Mouse (Mus musculus) embryonic facial prominence, embryonic 12.5 days (tissue): ENCODE measurements around the gene Zfhx3. TPM values are rescaled to one million over a fixed set of nuclear protein-coding genes. Genes with fewer than 3 reads are reported as not detected.

Source experiments
- ATAC-seq: fragments of 200-750 bp; cut with Nextera tagmentation; 2 replicates; pipeline ENCODE4 v1.8.0; 2017; ENCODE audit not compliant: insufficient number of reproducible peaks, insufficient read depth, low FRiP score, low TSS enrichment
- H3K27ac ChIP-seq: fragments of 300-500 bp; sonication (generic); 2 replicates; pipeline ENCODE4 v1.5.1; 2016; ENCODE audit warnings: mild to moderate bottlenecking
- H3K27me3 ChIP-seq: fragments of 300-500 bp; sonication (generic); 2 replicates; pipeline ENCODE4 v1.6.1; 2016; ENCODE audit warnings: mild to moderate bottlenecking, moderate library complexity
- H3K36me3 ChIP-seq: fragments of 300-500 bp; sonication (generic); 2 replicates; pipeline ENCODE4 v1.6.1; 2016; ENCODE audit warnings: mild to moderate bottlenecking
- H3K4me1 ChIP-seq: fragments of 300-500 bp; sonication (generic); 2 replicates; pipeline ENCODE4 v1.6.1; 2016
- H3K4me2 ChIP-seq: fragments of 300-500 bp; sonication (generic); replicated peaks from 2 replicates; pipeline ENCODE4 v1.6.1; 2016; ENCODE audit warnings: mild to moderate bottlenecking, moderate library complexity
- H3K4me3 ChIP-seq: fragments of 300-500 bp; sonication (generic); 2 replicates; pipeline ENCODE4 v1.5.1; 2016; ENCODE audit warnings: mild to moderate bottlenecking
- H3K9ac ChIP-seq: fragments of 300-500 bp; sonication (generic); 2 replicates; pipeline ENCODE4 v1.6.1; 2016; ENCODE audit warnings: mild to moderate bottlenecking, moderate library complexity
- H3K9me3 ChIP-seq: fragments of 300-500 bp; sonication (generic); 2 replicates; pipeline ENCODE4 v1.6.1; 2016; ENCODE audit warnings: mild to moderate bottlenecking, moderate library complexity
- WGBS: fragments of 180-500 bp; shearing (Covaris S2); methylation state at CpG from one replicate; pipeline ENCODE4 v1.1.7; 2016; 5-methylcytosine and 5-hydroxymethylcytosine counted together
- polyA plus RNA-seq: library from polyadenylated mRNA; unstranded; fragments of >200 nt; fragmentation: Nextera tagmentation; extraction: Ambion mirVana; gene quantifications from 2 replicates; pipeline ENCODE4 v1.2.1, GENCODE M21; 2016

The Zfhx3 gene
- polyA plus RNA-seq, 1 experiment from 2014 or later, result 43.1 TPM

- H3K27ac ChIP-seq, result no peak overlapping the region
- H3K4me2 ChIP-seq, result no peak overlapping the region
- H3K27me3 ChIP-seq, result no peaks in the 10 kb centered on the region
- WGBS, result 52% methylated on average over 7 of the region's 7 CpGs
- ATAC-seq, result no peak
- no peaks in the 10 kb centered on the region for H3K4me1 ChIP-seq
- 0 out of 2 replicates have a peak, but pooled peaks cover 5% of the 10 kb centered on the region for H3K36me3 ChIP-seq
- H3K9me3 ChIP-seq, result no peaks in the 10 kb centered on the region
- H3K4me3 ChIP-seq, result no peak overlapping the region
- no peak overlapping the region for H3K9ac ChIP-seq
These were observed 1020.1 kb downstream of the Zfhx3 start for GRCm38 (mm10) chr8:108962516-108962915.

GRCm38 (mm10) chr8:108963181-108963580, 1020.7 kb downstream of the Zfhx3 start:
- no peak for ATAC-seq
- 72% methylated on average over 2 of the region's 2 CpGs for WGBS
- H3K27me3 ChIP-seq, result no peaks in the 10 kb centered on the region
- H3K4me1 ChIP-seq, result no peaks in the 10 kb centered on the region
- H3K36me3 ChIP-seq, result 0 out of 2 replicates have a peak, but pooled peaks cover 5% of the 10 kb centered on the region
- H3K27ac ChIP-seq, result no peak overlapping the region
- no peak overlapping the region for H3K4me3 ChIP-seq
- H3K9ac ChIP-seq, result no peak overlapping the region
- no peaks in the 10 kb centered on the region for H3K9me3 ChIP-seq
- no peak overlapping the region for H3K4me2 ChIP-seq

GRCm38 (mm10) chr8:108966041-108966440, 1023.6 kb downstream of the Zfhx3 start:
- no peaks in the 10 kb centered on the region for H3K4me1 ChIP-seq
- no peaks in the 10 kb centered on the region for H3K36me3 ChIP-seq
- no peaks in the 10 kb centered on the region for H3K9me3 ChIP-seq
- ATAC-seq, result no peak
- H3K4me2 ChIP-seq, result no peak overlapping the region
- H3K27me3 ChIP-seq, result no peaks in the 10 kb centered on the region
- H3K27ac ChIP-seq, result no peak overlapping the region
- WGBS, result 82% methylated on average over 12 of the region's 12 CpGs
- no peak overlapping the region for H3K9ac ChIP-seq
- no peak overlapping the region for H3K4me3 ChIP-seq

- H3K9me3 ChIP-seq, result no peaks in the 10 kb centered on the region
- 87% methylated on average over 9 of the region's 9 CpGs for WGBS
These were observed 1031.3 kb downstream of the Zfhx3 start for GRCm38 (mm10) chr8:108973639-108974325.

GRCm38 (mm10) chr8:108977693-108978361, 1035.4 kb downstream of the Zfhx3 start:
- no peaks in the 10 kb centered on the region for H3K36me3 ChIP-seq
- peak overlapping the region; percentile 71 for H3K27ac ChIP-seq
- 0 out of 2 replicates have a peak, but pooled peaks cover 4% of the 10 kb centered on the region for H3K9me3 ChIP-seq
- H3K4me2 ChIP-seq, result no peak overlapping the region; the same call in 1 of the 2 replicates
- 23% methylated on average over 11 of the region's 11 CpGs for WGBS
- H3K4me3 ChIP-seq, result no peak overlapping the region
- peaks cover 20% of the 10 kb centered on the region for H3K4me1 ChIP-seq
- no peak overlapping the region for H3K9ac ChIP-seq
- ATAC-seq, result peak; percentile 81
- no peaks in the 10 kb centered on the region for H3K27me3 ChIP-seq

More at GRCm38 (mm10) chr8:108973639-108974325, 1031.3 kb downstream of the Zfhx3 start:
- Histone ChIP-seq H3K4me3 (no peak overlapping the region), H3K36me3 (no peaks in the 10 kb centered on the region), H3K27ac (no peak overlapping the region), H3K27me3 (no peaks in the 10 kb centered on the region), H3K4me1 (peaks cover 16% of the 10 kb centered on the region), H3K9ac (no peak overlapping the region), H3K4me2 (no peak overlapping the region)
- ATAC-seq, result no peak

- 28% methylated on average over 7 of the region's 7 CpGs for WGBS
- no peak overlapping the region; the same call in none of the 2 replicates for H3K4me2 ChIP-seq
These were observed 1035.9 kb downstream of the Zfhx3 start for GRCm38 (mm10) chr8:108978362-108978750.

GRCm38 (mm10) chr8:108984904-108985303, 1042.5 kb downstream of the Zfhx3 start:
- 65% methylated on average over 2 of the region's 2 CpGs for WGBS
- no peak for ATAC-seq
- Histone ChIP-seq H3K4me1 (no peaks in the 10 kb centered on the region), H3K4me2 (no peak overlapping the region), H3K9me3 (0 out of 2 replicates have a peak, but pooled peaks cover 4% of the 10 kb centered on the region), H3K27me3 (no peaks in the 10 kb centered on the region), H3K4me3 (no peak overlapping the region), H3K36me3 (no peaks in the 10 kb centered on the region), H3K9ac (no peak overlapping the region), H3K27ac (no peak overlapping the region)

More at GRCm38 (mm10) chr8:108978362-108978750, 1035.9 kb downstream of the Zfhx3 start:
- Histone ChIP-seq H3K4me1 (peaks cover 20% of the 10 kb centered on the region), H3K4me3 (no peak overlapping the region), H3K9me3 (0 out of 2 replicates have a peak, but pooled peaks cover 4% of the 10 kb centered on the region), H3K36me3 (no peaks in the 10 kb centered on the region), H3K9ac (no peak overlapping the region), H3K27me3 (no peaks in the 10 kb centered on the region), H3K27ac (peak overlapping the region; percentile 71)
- peak; percentile 15; the same call in 1 of the 2 replicates for ATAC-seq

GRCm38 (mm10) chr8:108989841-108990240, 1047.4 kb downstream of the Zfhx3 start:
- Histone ChIP-seq H3K4me3 (no peak overlapping the region), H3K4me2 (no peak overlapping the region), H3K9ac (no peak overlapping the region), H3K36me3 (no peaks in the 10 kb centered on the region), H3K4me1 (no peaks in the 10 kb centered on the region; the same call in 1 of the 2 replicates), H3K9me3 (no peaks in the 10 kb centered on the region), H3K27me3 (no peaks in the 10 kb centered on the region), H3K27ac (no peak overlapping the region)
- 46% methylated on average over 5 of the region's 5 CpGs for WGBS
- no peak for ATAC-seq

- H3K9me3 ChIP-seq, result no peaks in the 10 kb centered on the region
- no peaks in the 10 kb centered on the region; the same call in 1 of the 2 replicates for H3K4me1 ChIP-seq
- H3K27ac ChIP-seq, result no peak overlapping the region
- no peaks in the 10 kb centered on the region for H3K36me3 ChIP-seq
- no peak overlapping the region for H3K9ac ChIP-seq
- no peaks in the 10 kb centered on the region for H3K27me3 ChIP-seq
- H3K4me2 ChIP-seq, result no peak overlapping the region
- 61% methylated on average over 6 of the region's 6 CpGs for WGBS
- no peak overlapping the region for H3K4me3 ChIP-seq
- ATAC-seq, result no peak
These were observed 1048.1 kb downstream of the Zfhx3 start for GRCm38 (mm10) chr8:108990537-108990936.

GRCm38 (mm10) chr8:108991395-108991794, 1049.0 kb downstream of the Zfhx3 start:
- no peaks in the 10 kb centered on the region for H3K27me3 ChIP-seq
- no peak overlapping the region for H3K9ac ChIP-seq
- no peaks in the 10 kb centered on the region for H3K36me3 ChIP-seq
- ATAC-seq, result no peak
- H3K9me3 ChIP-seq, result no peaks in the 10 kb centered on the region
- no peak overlapping the region for H3K4me3 ChIP-seq
- no peaks in the 10 kb centered on the region; the same call in 1 of the 2 replicates for H3K4me1 ChIP-seq
- 92% methylated on average over 5 of the region's 5 CpGs for WGBS
- H3K27ac ChIP-seq, result no peak overlapping the region
- no peak overlapping the region for H3K4me2 ChIP-seq

- Histone ChIP-seq H3K27me3 (no peaks in the 10 kb centered on the region), H3K36me3 (no peaks in the 10 kb centered on the region), H3K4me1 (peaks cover under 1% of the 10 kb centered on the region; the same call in 1 of the 2 replicates), H3K4me3 (no peak overlapping the region), H3K9ac (no peak overlapping the region), H3K9me3 (no peaks in the 10 kb centered on the region), H3K4me2 (no peak overlapping the region), H3K27ac (no peak overlapping the region)
- 51% methylated on average over 2 of the region's 2 CpGs for WGBS
- ATAC-seq, result no peak
These were observed 1051.3 kb downstream of the Zfhx3 start for GRCm38 (mm10) chr8:108993718-108994117.

GRCm38 (mm10) chr8:108994187-108994586, 1051.7 kb downstream of the Zfhx3 start:
- 46% methylated on average over 2 of the region's 2 CpGs for WGBS
- Histone ChIP-seq H3K9ac (no peak overlapping the region), H3K27ac (no peak overlapping the region), H3K27me3 (no peaks in the 10 kb centered on the region), H3K9me3 (no peaks in the 10 kb centered on the region), H3K4me1 (peaks cover 5% of the 10 kb centered on the region; the same call in 1 of the 2 replicates), H3K4me3 (no peak overlapping the region), H3K36me3 (no peaks in the 10 kb centered on the region), H3K4me2 (no peak overlapping the region)
- no peak for ATAC-seq
